Mouse (Mus musculus) kidney, postnatal 14 days (tissue): ENCODE data around the gene Saysd1.

ENCODE experiments used
- DNase-seq: peaks from one replicate; pipeline ENCODE4 v3.0.0; 2022; ENCODE audit warnings: mixed read lengths

Saysd1 gene

GRCm38 (mm10) chr14:20162686-20163085 lies 24.4 kb upstream of the Saysd1 start:
- DNase-seq = peak; percentile 61

GRCm38 (mm10) chr14:20158727-20159681 lies 20.7 kb upstream of the Saysd1 start:
- DNase-seq = peak; percentile 73

GRCm38 (mm10) chr14:20157595-20157994 lies 19.3 kb upstream of the Saysd1 start:
- no peak for DNase-seq

- no peak for DNase-seq
Measured at GRCm38 (mm10) chr14:20155718-20156117, 17.4 kb upstream of the Saysd1 start.

- DNase-seq = no peak
Measured at GRCm38 (mm10) chr14:20154937-20155336, 16.6 kb upstream of the Saysd1 start.

DNA sequence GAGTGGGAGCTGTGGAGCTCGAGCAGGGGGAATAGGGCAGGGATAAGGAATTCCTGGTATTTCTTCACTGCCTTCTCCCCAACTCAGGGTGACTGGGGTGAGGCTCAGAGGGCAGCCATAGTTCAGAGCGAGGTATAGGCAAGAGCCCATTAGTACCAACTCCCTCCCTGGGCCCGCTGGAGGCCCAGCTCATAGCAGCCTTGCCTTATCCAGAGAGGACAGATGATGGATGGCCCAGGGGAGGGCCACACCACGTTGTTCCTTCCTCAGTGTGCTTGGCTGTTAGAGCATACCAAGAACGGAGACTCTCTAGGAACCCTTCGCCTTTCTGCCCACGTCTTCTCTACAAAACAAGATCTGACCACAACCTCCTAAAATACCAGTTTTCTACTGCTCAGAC lies 15.9 kb upstream of the Saysd1 start:
- no peak for DNase-seq

- DNase-seq = no peak
Measured at GRCm38 (mm10) chr14:20149127-20150080, 11.1 kb upstream of the Saysd1 start.

DNA sequence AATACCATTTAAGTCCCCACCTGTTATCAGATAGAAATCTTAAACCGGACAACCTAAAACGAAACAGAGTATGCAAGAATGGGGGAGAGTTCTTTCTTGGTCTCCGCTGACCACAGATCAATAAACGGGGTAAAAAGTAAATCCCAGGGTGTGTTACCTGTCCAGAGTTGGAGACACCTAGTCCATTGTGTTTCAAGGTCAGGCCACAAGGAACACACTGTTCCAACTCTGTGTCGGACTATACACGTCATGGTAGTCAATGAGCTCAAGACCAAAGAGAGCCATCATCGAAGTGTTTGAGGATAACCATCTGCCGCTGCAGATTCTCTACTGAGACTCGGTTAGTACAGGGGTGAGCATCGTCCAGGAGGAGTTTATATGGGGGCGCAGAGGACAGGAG lies 10.2 kb upstream of the Saysd1 start:
- DNase-seq = no peak

DNA sequence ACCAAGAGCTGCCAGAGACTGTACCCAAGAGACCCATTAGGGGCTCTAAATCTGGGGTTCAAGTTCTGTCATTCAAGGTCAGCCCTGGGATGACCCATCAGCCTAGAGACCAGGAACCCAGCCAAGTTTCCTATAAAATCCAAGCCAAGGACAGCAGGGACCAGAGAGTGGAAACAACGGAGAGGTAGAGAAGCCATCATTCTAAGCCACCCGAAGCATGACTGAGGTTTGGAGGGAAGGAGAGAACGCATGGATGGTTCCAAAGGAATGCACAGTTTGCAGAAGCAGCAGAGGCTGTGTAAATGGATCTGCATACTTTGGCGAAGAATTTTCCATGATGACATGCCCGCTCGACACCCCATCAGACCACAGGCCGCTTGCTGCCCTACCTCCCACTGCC lies 9.5 kb upstream of the Saysd1 start:
- peak; percentile 38 for DNase-seq

DNA sequence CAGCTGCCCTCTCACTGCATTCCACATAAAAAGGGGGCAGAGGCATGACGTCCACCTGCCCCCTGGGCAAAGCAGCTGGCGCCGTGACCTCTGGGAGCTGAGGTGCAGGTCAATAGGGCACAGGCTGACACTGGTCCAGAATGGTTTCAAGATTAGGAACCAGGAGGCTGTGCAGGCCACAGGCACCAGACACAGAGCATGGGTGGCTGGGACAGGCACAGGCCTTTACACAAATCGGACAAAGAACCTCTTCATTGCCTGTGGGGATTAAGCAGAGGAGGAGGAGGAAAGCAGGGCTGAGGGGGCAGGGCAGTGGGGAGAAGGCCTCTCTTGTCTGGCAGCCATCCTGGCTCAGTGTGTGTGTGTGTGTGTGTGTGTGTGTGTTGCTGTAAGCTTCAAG lies 5.8 kb upstream of the Saysd1 start:
- DNase-seq = no peak

DNA sequence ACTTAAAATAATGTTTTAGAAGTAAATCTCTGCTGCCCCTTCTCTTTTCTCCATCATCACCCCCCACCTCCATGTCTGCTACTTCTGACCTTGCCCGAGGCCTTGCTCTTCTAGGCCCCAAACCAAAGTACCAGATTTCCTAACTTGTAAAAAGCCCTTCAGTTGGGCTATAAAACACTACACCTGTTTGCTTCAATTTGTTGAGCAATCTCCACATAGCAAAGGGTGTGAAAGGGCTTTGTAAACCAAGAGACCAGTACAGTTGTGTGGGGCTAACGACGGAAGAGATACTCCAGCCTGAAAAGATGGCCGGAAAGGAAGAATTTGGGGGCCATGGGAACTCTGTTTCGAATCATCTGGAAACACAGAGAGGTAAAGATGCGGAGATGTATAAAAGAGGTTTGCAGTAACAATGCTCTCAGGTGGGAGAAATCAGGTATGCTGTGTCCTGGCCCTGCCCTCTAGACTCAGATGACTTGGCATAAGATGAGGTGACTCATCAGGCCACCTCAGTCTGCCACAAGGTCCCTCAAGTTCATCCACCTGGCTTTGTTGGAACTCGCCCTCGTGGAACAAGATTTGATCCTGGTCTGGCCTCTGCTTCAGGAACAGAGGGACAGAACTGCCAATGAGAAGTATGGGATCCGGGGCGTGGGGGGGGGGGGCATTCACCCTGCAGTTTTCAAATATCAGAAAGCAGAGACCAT lies 3.2 kb downstream of the Saysd1 start:
- no peak for DNase-seq

- no peak for DNase-seq
Measured at GRCm38 (mm10) chr14:20128162-20128561, 10.2 kb downstream of the Saysd1 start.

DNA sequence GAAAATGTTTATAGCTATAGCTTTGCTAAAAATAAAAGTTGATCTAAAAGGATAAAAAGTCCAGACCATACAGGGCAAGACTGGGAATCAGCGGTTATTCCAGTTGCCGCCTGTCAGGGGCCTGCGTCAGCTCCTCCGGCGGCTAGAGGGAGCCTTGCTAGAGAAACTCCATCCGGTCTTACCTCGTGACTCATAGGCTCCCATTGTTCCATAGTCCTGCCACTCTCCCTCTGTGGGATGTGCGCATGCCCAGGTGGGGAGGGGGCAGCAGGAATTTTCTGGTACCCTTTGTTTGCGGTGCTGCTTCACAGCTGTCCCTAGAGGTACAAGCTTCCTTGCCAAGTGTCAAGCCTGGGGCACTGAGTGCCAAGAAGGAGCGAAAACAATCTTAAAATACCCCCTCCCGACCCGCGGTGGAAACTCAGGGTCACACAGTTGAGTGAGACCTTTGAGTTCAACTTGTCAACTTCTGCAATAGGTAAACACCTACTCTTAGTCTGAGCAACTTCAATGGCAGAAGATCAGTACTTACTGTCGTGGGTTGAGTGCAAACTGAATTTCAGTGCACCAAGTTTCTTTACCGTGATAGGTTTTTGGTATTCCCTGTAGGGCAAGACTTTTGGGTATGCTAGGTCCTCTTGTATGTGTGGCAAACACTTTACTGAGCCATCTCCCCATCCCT lies 10.8 kb downstream of the Saysd1 start:
- no peak for DNase-seq

- DNase-seq = no peak
Measured at GRCm38 (mm10) chr14:20120868-20121267, 17.5 kb downstream of the Saysd1 start.

DNA sequence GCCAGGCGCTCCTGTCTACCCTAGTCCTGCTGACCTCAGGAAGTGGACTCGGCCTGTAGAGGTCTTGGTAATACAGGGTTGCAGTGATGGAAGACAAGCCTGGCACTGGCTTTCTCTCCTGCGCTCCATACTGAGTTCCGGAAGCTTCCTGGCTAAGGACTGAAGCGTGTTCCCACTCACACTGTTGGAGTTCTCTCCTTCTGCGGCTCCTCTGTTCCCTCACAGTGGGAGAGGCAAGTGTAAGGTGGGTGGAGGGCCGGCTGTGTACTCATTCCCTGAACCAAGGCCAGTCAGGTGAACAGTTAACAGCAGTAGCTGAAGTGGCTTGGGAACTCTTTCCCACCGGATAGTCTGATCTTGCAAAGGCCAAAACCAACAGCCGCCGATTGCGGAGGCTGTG lies 18.3 kb downstream of the Saysd1 start:
- no peak for DNase-seq

GRCm38 (mm10) chr14:20116149-20116605 lies 22.2 kb downstream of the Saysd1 start:
- DNase-seq = peak; percentile 77

- no peak for DNase-seq
Measured at GRCm38 (mm10) chr14:20114951-20115350, 23.4 kb downstream of the Saysd1 start.

GRCm38 (mm10) chr14:20113964-20114363 lies 24.4 kb downstream of the Saysd1 start:
- DNase-seq = peak; percentile 92

DNA sequence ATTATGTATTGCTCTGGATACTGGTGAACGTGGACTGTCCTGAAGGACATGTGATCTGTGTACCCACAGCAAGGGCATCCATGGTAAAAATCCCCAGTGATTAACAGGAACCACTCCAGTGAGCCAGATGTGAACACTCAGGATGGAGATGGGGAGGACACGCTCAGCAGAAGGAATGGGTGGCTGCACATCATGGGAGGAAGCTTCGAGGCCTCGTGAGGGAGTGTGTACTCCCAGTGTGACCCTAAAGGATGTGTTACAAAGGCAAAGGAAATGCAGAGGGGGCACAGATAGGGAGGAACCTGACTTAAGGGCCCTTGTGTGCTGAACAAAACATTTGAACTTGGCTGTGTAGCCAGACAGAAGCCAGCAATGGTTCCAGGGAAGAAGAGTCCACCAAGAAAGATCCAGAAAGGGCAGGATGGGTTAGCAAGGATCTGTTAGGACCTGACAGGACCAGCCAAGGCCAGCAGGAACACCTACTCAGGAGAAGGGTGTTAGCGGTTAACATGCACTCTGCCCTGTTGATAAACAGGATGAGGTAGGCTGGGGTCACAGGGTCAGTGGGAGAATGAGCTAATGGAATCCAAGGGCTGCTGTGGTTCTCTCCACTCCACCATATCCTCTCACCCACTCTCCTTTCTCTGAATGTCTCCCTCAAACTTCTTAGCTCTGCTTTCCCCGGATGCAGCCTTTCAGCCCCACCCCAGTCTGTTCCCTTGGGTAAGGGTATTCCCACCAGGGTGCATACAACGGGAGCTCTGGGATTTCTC lies 25.0 kb downstream of the Saysd1 start:
- DNase-seq = no peak

DNA sequence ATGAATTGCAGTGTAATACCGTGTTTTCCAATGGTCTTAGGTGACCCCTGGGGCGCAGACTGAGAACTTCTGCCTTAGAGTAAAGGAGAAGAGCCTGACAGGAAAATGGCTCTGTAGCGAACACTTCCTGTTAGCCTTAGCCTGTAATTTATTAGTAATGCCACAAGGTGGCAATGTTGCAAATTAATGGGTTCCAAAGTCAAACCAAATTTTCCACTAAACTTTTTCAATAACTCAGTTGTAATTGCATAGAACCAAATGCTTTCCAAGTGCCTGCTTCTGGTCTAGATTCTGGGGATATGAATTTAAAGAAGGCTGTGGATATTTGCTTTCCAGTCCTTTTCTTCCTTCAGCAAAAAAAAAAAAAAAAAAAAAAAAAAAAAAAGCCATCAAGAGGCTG lies 26.1 kb downstream of the Saysd1 start:
- DNase-seq = no peak

- DNase-seq = no peak
Measured at GRCm38 (mm10) chr14:20110945-20111344, 27.4 kb downstream of the Saysd1 start.
